7 mouse cellular contexts compared by ENCODE assay signal in genomic region chr2:73277021-73277708, GRCm38 (mm10). TPM values are rescaled to one million over a fixed set of nuclear protein-coding genes. Genes with fewer than 3 reads are reported as not detected.
A peak's percentile ranks its signal among the peaks of the same experiment; 100 is the strongest.
DNase-seq lines count a peak whose midpoint lies in the region; ATAC-seq and TF ChIP-seq lines count a peak whose summit lies in the region.

No protein-coding gene starts in this region.

- no peak for TF ChIP-seq CTCF in testis, adult 2 months (IDR thresholded peaks at IDR 0.05; ENCODE audit: control insufficient read depth, insufficient read depth, insufficient replicate concordance, low read depth, low read length)
- no peak for TF ChIP-seq CTCF in intestine, postnatal 0 days (IDR thresholded peaks at IDR 0.05; ENCODE audit: low read depth)

- H3K4me2 ChIP-seq in embryonic facial prominence, embryonic 12.5 days (replicated peaks), result peak overlapping the region; percentile 33
- H3K4me2 ChIP-seq in intestine, postnatal 0 days (replicated peaks; ENCODE audit: low read depth), result no peak overlapping the region
- peak overlapping the region; percentile 29 for H3K4me2 ChIP-seq in neural tube, embryonic 14.5 days (ENCODE audit: low read depth, low read length)

- no peak for ATAC-seq in embryonic facial prominence, embryonic 12.5 days (ENCODE audit: insufficient number of reproducible peaks, insufficient read depth, low FRiP score, low TSS enrichment)
- ATAC-seq in intestine, postnatal 0 days, result no peak
- ATAC-seq in neural tube, embryonic 14.5 days (ENCODE audit: low read depth), result no peak

- TF ChIP-seq POLR2A in testis, adult 2 months (IDR thresholded peaks at IDR 0.05; ENCODE audit: control insufficient read depth, low read depth, low read length), result no peak

- peak overlapping the region; percentile 48 for H3K4me3 ChIP-seq in testis, adult 2 months (ENCODE audit: control insufficient read depth, low read depth, low read length)
- H3K4me3 ChIP-seq in embryonic facial prominence, embryonic 12.5 days, result peak overlapping the region; percentile 20
- H3K4me3 ChIP-seq in intestine, postnatal 0 days (ENCODE audit: low read depth, low read length), result peak overlapping the region; percentile 4; the same call in 1 of the 2 replicates
- peak overlapping the region; percentile 10 for H3K4me3 ChIP-seq in neural tube, embryonic 14.5 days (ENCODE audit: low read depth, low read length)

- H3K27me3 ChIP-seq in testis, adult 2 months (ENCODE audit: control insufficient read depth, insufficient read depth, low read length), result peaks cover 13% of the 10 kb centered on the region
- peaks cover 59% of the 10 kb centered on the region for H3K27me3 ChIP-seq in embryonic facial prominence, embryonic 12.5 days
- H3K27me3 ChIP-seq in intestine, postnatal 0 days (replicated peaks; ENCODE audit: control insufficient read depth, insufficient read depth, low read length), result peaks cover 84% of the 10 kb centered on the region
- peaks cover 21% of the 10 kb centered on the region for H3K27me3 ChIP-seq in neural tube, embryonic 14.5 days (ENCODE audit: control insufficient read depth, insufficient read depth, low read length)

- no peaks in the 10 kb centered on the region for H3K36me3 ChIP-seq in testis, adult 2 months (ENCODE audit: control insufficient read depth, insufficient read depth, low read length)
- no peaks in the 10 kb centered on the region for H3K36me3 ChIP-seq in embryonic facial prominence, embryonic 12.5 days
- no peaks in the 10 kb centered on the region for H3K36me3 ChIP-seq in intestine, postnatal 0 days (ENCODE audit: control insufficient read depth, insufficient read depth)
- no peaks in the 10 kb centered on the region for H3K36me3 ChIP-seq in neural tube, embryonic 14.5 days (ENCODE audit: control insufficient read depth, insufficient read depth, low read length)

- H3K9ac ChIP-seq in embryonic facial prominence, embryonic 12.5 days, result no peak overlapping the region
- no peak overlapping the region for H3K9ac ChIP-seq in intestine, postnatal 0 days (ENCODE audit: low read depth, low read length)
- H3K9ac ChIP-seq in neural tube, embryonic 14.5 days (replicated peaks; ENCODE audit: low read depth, low read length), result peak overlapping the region; percentile 16; the same call in 1 of the 2 replicates

- H3K4me1 ChIP-seq in testis, adult 2 months (ENCODE audit: control insufficient read depth, insufficient read depth, low read length), result peaks cover 28% of the 10 kb centered on the region
- H3K4me1 ChIP-seq in embryonic facial prominence, embryonic 12.5 days, result peaks cover 42% of the 10 kb centered on the region
- H3K4me1 ChIP-seq in intestine, postnatal 0 days (replicated peaks; ENCODE audit: control insufficient read depth, insufficient read depth, low read length), result peaks cover 3% of the 10 kb centered on the region; the same call in 1 of the 2 replicates
- peaks cover 12% of the 10 kb centered on the region for H3K4me1 ChIP-seq in neural tube, embryonic 14.5 days (ENCODE audit: control insufficient read depth, insufficient read depth, low read length)

- H3K27ac ChIP-seq in testis, adult 2 months (ENCODE audit: control insufficient read depth, insufficient read depth, low read depth, low read length), result no peak overlapping the region
- H3K27ac ChIP-seq in embryonic facial prominence, embryonic 12.5 days, result no peak overlapping the region
- H3K27ac ChIP-seq in intestine, postnatal 0 days (ENCODE audit: low read depth, low read length), result no peak overlapping the region
- H3K27ac ChIP-seq in neural tube, embryonic 14.5 days (ENCODE audit: low read depth, low read length), result 0 out of 2 replicates have a peak overlapping the region, but pooled peaks have one; percentile 22

- under 1% methylated on average over 38 of the region's 38 CpGs for WGBS in embryonic facial prominence, embryonic 12.5 days
- 2% methylated on average over 38 of the region's 38 CpGs for WGBS in intestine, postnatal 0 days
- WGBS in neural tube, embryonic 14.5 days, result under 1% methylated on average over 38 of the region's 38 CpGs

- no peaks in the 10 kb centered on the region for H3K9me3 ChIP-seq in embryonic facial prominence, embryonic 12.5 days
- H3K9me3 ChIP-seq in intestine, postnatal 0 days (ENCODE audit: control insufficient read depth), result no peaks in the 10 kb centered on the region
- no peaks in the 10 kb centered on the region for H3K9me3 ChIP-seq in neural tube, embryonic 14.5 days (ENCODE audit: control insufficient read depth, low read length)

- DNase-seq in testis, postnatal 10 days (ENCODE audit: low spot score), result no peak
- no peak for DNase-seq in layer of hippocampus, postnatal 36 days
- DNase-seq in spleen, postnatal 4 days (ENCODE audit: low spot score in 2 of 2), result no peak

RNA-seq across cellular contexts. Expression of gene Sp9, which starts 5.4 kb away (rescaled TPM):
- 0.02 and 0.10 TPM in 2 replicates for polyA plus RNA-seq in testis, adult 2 months (2012; rRNA removed)
- polyA plus RNA-seq in embryonic facial prominence, embryonic 12.5 days (2016; fragmentation: Nextera tagmentation; extraction: Ambion mirVana), result 0.90 and 1.6 TPM in 2 replicates
- not detected in 2 replicates for polyA plus RNA-seq in intestine, postnatal 0 days (2015; fragmentation: Nextera tagmentation; extraction: Ambion mirVana)
- 1.5 TPM in 2 replicates for polyA plus RNA-seq in neural tube, embryonic 14.5 days (2014; fragmentation: Nextera tagmentation; extraction: Ambion mirVana)
- total RNA-seq in layer of hippocampus, postnatal 36 days (2021), result 1 to 10 TPM; 3.6 to 4.1 TPM

RNA-seq across cellular contexts. Expression of gene Scrn3, which starts 35.2 kb away (rescaled TPM):
- polyA plus RNA-seq in testis, adult 2 months (2012; rRNA removed), result 2.2 and 3.0 TPM in 2 replicates
- 13.9 and 16.2 TPM in 2 replicates for polyA plus RNA-seq in embryonic facial prominence, embryonic 12.5 days (2016; fragmentation: Nextera tagmentation; extraction: Ambion mirVana)
- 7.8 and 8.7 TPM in 2 replicates for polyA plus RNA-seq in intestine, postnatal 0 days (2015; fragmentation: Nextera tagmentation; extraction: Ambion mirVana)
- polyA plus RNA-seq in neural tube, embryonic 14.5 days (2014; fragmentation: Nextera tagmentation; extraction: Ambion mirVana), result 7.1 and 8.1 TPM in 2 replicates
- total RNA-seq in layer of hippocampus, postnatal 36 days (2021), result 10 to 100 TPM; 22.8 to 23.9 TPM

RNA-seq across cellular contexts. Expression of gene Cir1, which starts 35.3 kb away (rescaled TPM):
- polyA plus RNA-seq in testis, adult 2 months (2012; rRNA removed), result 19.8 and 21.7 TPM in 2 replicates
- polyA plus RNA-seq in embryonic facial prominence, embryonic 12.5 days (2016; fragmentation: Nextera tagmentation; extraction: Ambion mirVana), result 26.8 and 29.7 TPM in 2 replicates
- polyA plus RNA-seq in intestine, postnatal 0 days (2015; fragmentation: Nextera tagmentation; extraction: Ambion mirVana), result 17.1 and 19.9 TPM in 2 replicates
- polyA plus RNA-seq in neural tube, embryonic 14.5 days (2014; fragmentation: Nextera tagmentation; extraction: Ambion mirVana), result 26.6 and 28.7 TPM in 2 replicates
- total RNA-seq in layer of hippocampus, postnatal 36 days (2021), result 10 to 100 TPM; 26.0 to 27.3 TPM

RNA-seq across cellular contexts. Expression of gene Ola1, which starts 58.4 kb away (rescaled TPM):
- 6.5 and 8.1 TPM in 2 replicates for polyA plus RNA-seq in testis, adult 2 months (2012; rRNA removed)
- 106 and 108 TPM in 2 replicates for polyA plus RNA-seq in embryonic facial prominence, embryonic 12.5 days (2016; fragmentation: Nextera tagmentation; extraction: Ambion mirVana)
- polyA plus RNA-seq in intestine, postnatal 0 days (2015; fragmentation: Nextera tagmentation; extraction: Ambion mirVana), result 42.3 and 43.3 TPM in 2 replicates
- polyA plus RNA-seq in neural tube, embryonic 14.5 days (2014; fragmentation: Nextera tagmentation; extraction: Ambion mirVana), result 102 and 113 TPM in 2 replicates
- total RNA-seq in layer of hippocampus, postnatal 36 days (2021), result 100 to 1,000 TPM; 119 to 126 TPM
